Mouse (Mus musculus): ENCODE results near the gene Tmem184c. TPM values are rescaled to one million over a fixed set of nuclear protein-coding genes. Genes with fewer than 3 reads are reported as not detected.

Gene Tmem184c
- 62.5 and 102 TPM in 2 replicates for polyA plus RNA-seq (2021; fragmentation: Nextera tagmentation)
- long read RNA-seq, experiment 1, transcript Tmem184c-201 (10 exons, 2,678 nt) = major isoform, 357 of 400 reads
- long read RNA-seq, experiment 1, partial matches to known transcripts = 15 of 400 reads
- long read RNA-seq, experiment 1, other reads (novel, unspliced or antisense) = 28 of 400 reads
- long read RNA-seq, experiment 2, transcript Tmem184c-201 (10 exons, 2,678 nt) = major isoform, 95 of 136 reads
- long read RNA-seq, experiment 2, partial matches to known transcripts = 17 of 136 reads
- long read RNA-seq, experiment 2, other reads (novel, unspliced or antisense) = 24 of 136 reads

DNA sequence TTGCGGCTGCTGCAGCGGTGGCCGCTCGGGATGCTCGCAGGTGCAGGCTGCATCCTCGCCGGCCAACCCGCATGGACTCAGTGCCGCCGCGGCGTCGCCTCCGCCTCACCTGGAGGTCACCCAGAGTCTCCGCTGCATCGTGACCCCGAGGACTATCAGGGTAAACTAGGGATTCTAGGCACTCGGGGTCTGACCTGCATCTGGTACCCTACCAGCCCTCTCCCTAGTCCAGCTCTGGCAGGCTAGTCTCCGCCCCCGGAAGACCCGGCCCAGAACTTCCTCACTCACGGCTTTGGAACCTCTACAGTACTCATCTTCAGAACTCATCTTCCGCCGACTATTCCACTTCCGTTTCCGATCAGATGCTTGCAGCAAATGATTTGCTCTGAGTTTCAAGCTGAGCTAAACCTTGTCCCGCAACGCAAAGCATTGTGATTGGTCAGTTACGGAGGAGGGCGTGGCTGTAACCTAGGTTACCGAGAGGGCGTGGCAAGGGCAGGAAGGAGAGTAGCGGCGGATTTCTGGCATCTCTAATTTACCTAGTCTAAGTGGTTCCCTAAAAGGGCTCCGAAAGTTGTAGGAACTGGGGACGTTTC lies at the start of gene Tmem184c:
Gene Tmem184c (minus strand): TSS at position 325 of the 596 bp plus-strand sequence.

DNA sequence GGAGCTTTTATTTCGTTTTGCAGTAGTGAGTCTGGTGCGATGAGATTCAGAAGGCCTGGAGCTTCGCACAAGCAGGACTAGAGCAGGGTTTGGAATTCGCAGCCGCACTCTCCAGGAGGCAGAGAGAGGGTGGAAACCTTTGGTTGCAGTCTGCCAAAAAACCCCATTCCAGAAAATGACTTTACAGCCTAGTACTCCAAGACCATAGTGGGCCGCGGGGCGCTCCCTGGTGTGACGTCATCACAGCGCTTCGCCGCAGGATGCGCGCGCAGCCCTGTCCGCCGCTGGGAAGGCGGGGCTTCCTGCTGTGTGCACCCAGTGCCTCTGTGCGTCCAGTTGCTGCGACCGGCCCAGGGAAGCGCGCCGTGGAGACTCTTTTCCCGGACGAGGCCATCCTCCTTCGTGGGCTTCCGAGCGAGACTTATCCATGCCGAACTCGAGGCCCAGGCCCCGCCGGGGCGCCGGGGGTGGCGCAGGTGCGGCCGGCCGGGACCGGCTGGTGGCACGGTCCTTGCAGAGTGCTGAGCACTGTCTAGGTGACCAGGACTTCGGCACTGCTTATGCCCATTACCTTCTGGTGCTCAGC lies 61.3 kb downstream of the Tmem184c start, which contains the start of gene Prmt9:
Gene Prmt9 (plus strand): TSS at position 277 of the 586 bp plus-strand sequence.

Other genes starting within 250 kb of the Tmem184c start
- 5.7 and 6.8 TPM in 2 replicates for gene Arhgap10, start 92.7 kb downstream of the Tmem184c start, polyA plus RNA-seq (2021; fragmentation: Nextera tagmentation)
- 3.9 and 8.8 TPM in 2 replicates for gene Prmt9, start 61.3 kb downstream of the Tmem184c start, polyA plus RNA-seq (2021; fragmentation: Nextera tagmentation)
- 2.2 and 2.9 TPM in 2 replicates for gene Ednra, start 113.8 kb upstream of the Tmem184c start, polyA plus RNA-seq (2021; fragmentation: Nextera tagmentation)

All from left cerebral cortex, adult 6 months (tissue).